Mouse (Mus musculus) myocyte (in vitro differentiated cells): ENCODE measurements around the gene Wrap53. TPM values are rescaled to one million over a fixed set of nuclear protein-coding genes. Genes with fewer than 3 reads are reported as not detected.
"Not testable (repeated sequence)": the region's sequence is repeated elsewhere in the genome, so short reads cannot be mapped to it uniquely, and the experiment has no call there.

ENCODE experiments used
- H3K27me3 ChIP-seq: one replicate; pipeline ENCODE4 v1.6.1; 2011; ENCODE audit not compliant: control insufficient read depth, insufficient read depth, insufficient read length
- H3K36me3 ChIP-seq: one replicate; pipeline ENCODE4 v1.6.1; 2011; ENCODE audit not compliant: control insufficient read depth, insufficient read depth
- H3K4me2 ChIP-seq: one replicate; pipeline ENCODE4 v1.6.1; 2011; ENCODE audit warnings: low read depth, control low read depth
- H3K4me3 ChIP-seq: one replicate; pipeline ENCODE4 v1.5.1; 2011; ENCODE audit warnings: mild to moderate bottlenecking, control low read depth, moderate library complexity
- H3K79me2 ChIP-seq: one replicate; pipeline ENCODE4 v1.6.1; 2011; ENCODE audit not compliant: control insufficient read depth, insufficient read depth
- H3ac ChIP-seq: one replicate; pipeline ENCODE4 v1.6.1; 2011; ENCODE audit not compliant: control insufficient read depth, insufficient read length
- CEBPB ChIP-seq: IDR thresholded peaks from 2 replicates; pipeline ENCODE4 v1.6.1; 2011; ENCODE audit warnings: mild to moderate bottlenecking, moderate library complexity; ENCODE audit not compliant: poor library complexity, insufficient read depth, severe bottlenecking
- E2F4 ChIP-seq: IDR thresholded peaks from one replicate; pipeline ENCODE4 v1.6.1; 2011; ENCODE audit warnings: mild to moderate bottlenecking, control low read depth, moderate library complexity; ENCODE audit not compliant: insufficient read depth
- MAX ChIP-seq: IDR thresholded peaks from one replicate; pipeline ENCODE4 v1.6.1; 2011; ENCODE audit warnings: low read depth, mild to moderate bottlenecking, control low read depth
- MYOD1 ChIP-seq, 3 experiments: IDR thresholded peaks; one replicate each; pipeline ENCODE4 v1.6.1; 2011; ENCODE audit warnings: control low read depth in 2 of 3, low read depth in 2 of 3, mild to moderate bottlenecking in 2 of 3, moderate library complexity in 1 of 3; ENCODE audit not compliant: insufficient read length in 2 of 3, control insufficient read depth in 1 of 3
- MYOG ChIP-seq, 3 experiments: IDR thresholded peaks; one replicate each; pipeline ENCODE4 v1.6.1; 2011; ENCODE audit warnings: control low read depth in 2 of 3, low read depth in 2 of 3, mild to moderate bottlenecking in 2 of 3; ENCODE audit not compliant: insufficient read length in 2 of 3, control insufficient read depth in 1 of 3, insufficient read depth in 1 of 3
- POLR2A ChIP-seq: IDR thresholded peaks from one replicate; pipeline ENCODE4 v1.6.1; 2011; ENCODE audit warnings: low read depth, mild to moderate bottlenecking, control low read depth, moderate library complexity; ENCODE audit not compliant: insufficient read length
- POLR2AphosphoS2 ChIP-seq: IDR thresholded peaks from one replicate; pipeline ENCODE4 v1.6.1; 2011; ENCODE audit warnings: low read depth, control low read depth; ENCODE audit not compliant: insufficient read length
- REST ChIP-seq: IDR thresholded peaks from one replicate; pipeline ENCODE4 v1.6.1; 2011; ENCODE audit warnings: mild to moderate bottlenecking, control low read depth, moderate library complexity; ENCODE audit not compliant: insufficient read depth, insufficient read length
- SRF ChIP-seq: IDR thresholded peaks from one replicate; pipeline ENCODE4 v1.6.1; 2011; ENCODE audit warnings: low read depth; ENCODE audit not compliant: control insufficient read depth, insufficient read length
- TCF12 ChIP-seq: IDR thresholded peaks from one replicate; pipeline ENCODE4 v1.6.1; 2011; ENCODE audit warnings: mild to moderate bottlenecking, control low read depth; ENCODE audit not compliant: poor library complexity, insufficient read depth, severe bottlenecking
- TCF3 ChIP-seq: IDR thresholded peaks from one replicate; pipeline ENCODE4 v1.6.1; 2011; ENCODE audit warnings: low read depth, control low read depth; ENCODE audit not compliant: insufficient read length
- USF1 ChIP-seq: IDR thresholded peaks from one replicate; pipeline ENCODE4 v1.6.1; 2011; ENCODE audit warnings: low read depth, mild to moderate bottlenecking, control low read depth, moderate library complexity
- polyA plus RNA-seq: library from polyadenylated mRNA; unstranded; fragments of >200 nt; fragmentation: generic; extraction: Trizol; gene quantifications from one replicate; pipeline ENCODE4 v1.2.1, GENCODE M21; 2012; ENCODE audit warnings: missing spikeins

Wrap53 gene
- polyA plus RNA-seq, 1 experiment, result 9.1 TPM

GRCm38 (mm10) chr11:69549060-69549656 lies 30.9 kb downstream of the Wrap53 start, which contains the start of gene Dnah2:
TSS of gene Dnah2 (minus strand) at chr11:69549110.
- Histone ChIP-seq H3K79me2 (no peaks in the 10 kb centered on the region), H3ac (no peak within 1 kb of the TSS), H3K27me3 (no peaks in the 10 kb centered on the region), H3K4me2 (no peak within 1 kb of the TSS), H3K36me3 (no peaks in the 10 kb centered on the region), H3K4me3 (no peak within 1 kb of the TSS)
- TF ChIP-seq MYOD1 (IDR thresholded peaks at IDR 0.05; ENCODE audit: control insufficient read depth in 1 of 3, insufficient read length in 2 of 3, low read depth in 2 of 3) (no peak), MYOG (IDR thresholded peaks at IDR 0.05; ENCODE audit: control insufficient read depth in 1 of 3, insufficient read depth in 1 of 3, insufficient read length in 2 of 3, low read depth in 2 of 3) (peak in 1 of 3 experiments; percentile 8), CEBPB (no peak)

- H3ac ChIP-seq, result no peak overlapping the region
- peak overlapping the region; percentile 19 for H3K4me3 ChIP-seq
- TF ChIP-seq CEBPB (no peak), MYOG (IDR thresholded peaks at IDR 0.05; ENCODE audit: control insufficient read depth in 1 of 3, insufficient read depth in 1 of 3, insufficient read length in 2 of 3, low read depth in 2 of 3) (peak in 1 of 3 experiments; percentile 57), USF1 (no peak), MYOD1 (IDR thresholded peaks at IDR 0.05; ENCODE audit: control insufficient read depth in 1 of 3, insufficient read length in 2 of 3, low read depth in 2 of 3) (peak in 2 of 3 experiments; percentile 24 to 56)
- no peaks in the 10 kb centered on the region for H3K79me2 ChIP-seq
- no peaks in the 10 kb centered on the region for H3K36me3 ChIP-seq
- no peaks in the 10 kb centered on the region for H3K27me3 ChIP-seq
- peak overlapping the region; percentile 74 for H3K4me2 ChIP-seq
These were observed 33.0 kb downstream of the Wrap53 start for GRCm38 (mm10) chr11:69547071-69547470.

- Histone ChIP-seq H3ac (no peak overlapping the region), H3K4me3 (peak overlapping the region; percentile 19), H3K27me3 (no peaks in the 10 kb centered on the region), H3K4me2 (peak overlapping the region; percentile 74), H3K36me3 (no peaks in the 10 kb centered on the region), H3K79me2 (no peaks in the 10 kb centered on the region)
- TF ChIP-seq MYOD1 (IDR thresholded peaks at IDR 0.05; ENCODE audit: control insufficient read depth in 1 of 3, insufficient read length in 2 of 3, low read depth in 2 of 3), result no peak
- no peak for TF ChIP-seq REST
- no peak for TF ChIP-seq POLR2AphosphoS2
- no peak for TF ChIP-seq SRF
- no peak for TF ChIP-seq MAX
- TF ChIP-seq MYOG (IDR thresholded peaks at IDR 0.05; ENCODE audit: control insufficient read depth in 1 of 3, insufficient read depth in 1 of 3, insufficient read length in 2 of 3, low read depth in 2 of 3), result no peak
- no peak for TF ChIP-seq CEBPB
- no peak for TF ChIP-seq POLR2A
- TF ChIP-seq USF1, result no peak
- TF ChIP-seq TCF12, result no peak
- no peak for TF ChIP-seq TCF3
- no peak for TF ChIP-seq E2F4
These were observed 33.5 kb downstream of the Wrap53 start for GRCm38 (mm10) chr11:69546423-69547053.

- no peaks in the 10 kb centered on the region for H3K36me3 ChIP-seq
- peak overlapping the region; percentile 19 for H3K4me3 ChIP-seq
- H3K79me2 ChIP-seq, result no peaks in the 10 kb centered on the region
- H3K4me2 ChIP-seq, result peak overlapping the region; percentile 74
- TF ChIP-seq REST (no peak), USF1 (no peak), MAX (no peak), SRF (no peak), MYOD1 (IDR thresholded peaks at IDR 0.05; ENCODE audit: control insufficient read depth in 1 of 3, insufficient read length in 2 of 3, low read depth in 2 of 3) (no peak), POLR2AphosphoS2 (no peak), TCF12 (no peak), POLR2A (no peak), CEBPB (no peak), MYOG (IDR thresholded peaks at IDR 0.05; ENCODE audit: control insufficient read depth in 1 of 3, insufficient read depth in 1 of 3, insufficient read length in 2 of 3, low read depth in 2 of 3) (no peak), TCF3 (no peak), E2F4 (no peak)
- H3K27me3 ChIP-seq, result no peaks in the 10 kb centered on the region
- no peak overlapping the region for H3ac ChIP-seq
These were observed 34.1 kb downstream of the Wrap53 start for GRCm38 (mm10) chr11:69545957-69546356.

GRCm38 (mm10) chr11:69543598-69543997 lies 36.5 kb downstream of the Wrap53 start:
- H3K79me2 ChIP-seq, result no peaks in the 10 kb centered on the region
- no peak overlapping the region for H3K4me3 ChIP-seq
- H3K36me3 ChIP-seq, result no peaks in the 10 kb centered on the region
- H3K4me2 ChIP-seq, result no peak overlapping the region
- H3ac ChIP-seq, result no peak overlapping the region
- peaks cover 7% of the 10 kb centered on the region for H3K27me3 ChIP-seq
- TF ChIP-seq MYOG (IDR thresholded peaks at IDR 0.05; ENCODE audit: control insufficient read depth in 1 of 3, insufficient read depth in 1 of 3, insufficient read length in 2 of 3, low read depth in 2 of 3) (no peak), POLR2A (no peak), MAX (no peak), MYOD1 (IDR thresholded peaks at IDR 0.05; ENCODE audit: control insufficient read depth in 1 of 3, insufficient read length in 2 of 3, low read depth in 2 of 3) (no peak), POLR2AphosphoS2 (no peak), E2F4 (no peak), CEBPB (no peak), TCF3 (no peak), REST (no peak), TCF12 (no peak), SRF (no peak)

- not testable (repeated sequence) for H3K36me3 ChIP-seq, H3K4me2 ChIP-seq, H3K4me3 ChIP-seq, H3K27me3 ChIP-seq, H3ac ChIP-seq, H3K79me2 ChIP-seq
These were observed 38.3 kb downstream of the Wrap53 start for GRCm38 (mm10) chr11:69541741-69542140.
